Mouse (Mus musculus) inflammation-experienced regulatory T-cells, adult 6 months (primary cell): ENCODE measurements around the gene Mup16. TPM values are rescaled to one million over a fixed set of nuclear protein-coding genes. Genes with fewer than 3 reads are reported as not detected.
"Not testable (repeated sequence)": the region's sequence is repeated elsewhere in the genome, so short reads cannot be mapped to it uniquely, and the experiment has no call there.

ENCODE experiments used
- ATAC-seq: one replicate; pipeline ENCODE4 v1.8.0; 2017
- polyA plus RNA-seq, 3 experiments: library from polyadenylated mRNA; unstranded; fragments of 100-300 nt; shearing (Covaris generic); gene quantifications; one replicate each; pipeline ENCODE4 v1.2.1; 2017

The Mup16 gene
- not detected for polyA plus RNA-seq

GRCm38 (mm10) chr4:61519431-61519830, at the start of gene Mup16:
Gene Mup16, minus strand, starts transcription at chr4:61519531.
- ATAC-seq, result not testable (repeated sequence)

- not testable (repeated sequence) for ATAC-seq
Observed at GRCm38 (mm10) chr4:61555887-61556286, 36.6 kb upstream of the Mup16 start.

Other genes starting within 250 kb of the Mup16 start
- gene Mup14, start 215.5 kb downstream of the Mup16 start, polyA plus RNA-seq, result not detected
- gene Mup15, start 79.8 kb downstream of the Mup16 start, polyA plus RNA-seq, result not detected
- gene Mup17, start 76.3 kb upstream of the Mup16 start, polyA plus RNA-seq, result not detected
- gene Mup18, start 154.6 kb upstream of the Mup16 start, polyA plus RNA-seq, result not detected